12 mouse cellular contexts compared by ENCODE assay signal in the genomic region with DNA sequence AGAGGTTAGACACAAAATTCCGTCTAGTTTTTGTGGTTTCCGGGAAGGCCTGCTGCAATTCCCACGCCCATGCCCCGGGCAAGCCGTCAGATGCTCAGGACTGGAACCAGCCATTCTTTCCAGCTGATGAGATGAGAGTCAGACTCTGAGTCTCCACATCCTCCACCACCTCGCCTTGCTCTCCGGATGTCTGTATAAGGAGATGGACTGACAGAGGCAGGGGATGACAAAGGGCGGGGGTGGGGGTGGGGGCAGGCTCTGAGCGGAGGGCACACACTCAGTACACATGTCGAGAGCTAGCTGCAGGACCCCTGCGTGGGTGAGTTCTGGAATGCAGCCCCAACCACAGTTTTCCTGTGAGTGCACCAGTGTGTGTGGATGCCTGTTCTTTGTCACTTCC. TPM values are rescaled to one million over a fixed set of nuclear protein-coding genes. Genes with fewer than 3 reads are reported as not detected.
DNase-seq lines count a peak whose midpoint lies in the region; ATAC-seq lines count a peak whose summit lies in the region.
"Had no signal": no experiment of that assay in that cellular context is flagged by ENCODE, and none has a peak within 500 bp of the region (broad histone marks: within the 10 kb centered on the region; RNA-seq: fewer than 3 reads in every experiment).

No protein-coding gene starts in this region.

- no peaks in the 10 kb centered on the region for H3K27me3 ChIP-seq in liver, embryonic 11.5 days (replicated peaks; ENCODE audit: control insufficient read depth, insufficient read depth, low read length)
- no peaks in the 10 kb centered on the region for H3K27me3 ChIP-seq in embryonic facial prominence, embryonic 13.5 days
- H3K27me3 ChIP-seq: liver, embryonic 15.5 days; neural tube, embryonic 15.5 days; stomach, embryonic 15.5 days had no signal

- 24% methylated on average over 11 of the region's 11 CpGs for WGBS in liver, embryonic 11.5 days
- 29% methylated on average over 11 of the region's 11 CpGs for WGBS in embryonic facial prominence, embryonic 13.5 days

- H3K9ac ChIP-seq in liver, embryonic 11.5 days (ENCODE audit: low read depth, low read length) = no peak overlapping the region
- no peak overlapping the region for H3K9ac ChIP-seq in embryonic facial prominence, embryonic 13.5 days
- H3K9ac ChIP-seq: liver, embryonic 15.5 days; neural tube, embryonic 15.5 days; stomach, embryonic 15.5 days had no signal

- H3K27ac ChIP-seq in liver, embryonic 11.5 days (ENCODE audit: low read depth, low read length) = no peak overlapping the region
- H3K27ac ChIP-seq in embryonic facial prominence, embryonic 13.5 days = peak overlapping the region; percentile 62
- H3K27ac ChIP-seq: liver, embryonic 15.5 days; neural tube, embryonic 15.5 days; stomach, embryonic 15.5 days had no signal

- no peak for ATAC-seq in liver, embryonic 11.5 days (replicated peaks; ENCODE audit: low FRiP score)
- ATAC-seq in embryonic facial prominence, embryonic 13.5 days (ENCODE audit: insufficient number of reproducible peaks, insufficient read depth, low FRiP score, low TSS enrichment, low read depth) = peak; percentile 71; the same call in 1 of the 2 replicates

- peaks cover 10% of the 10 kb centered on the region for H3K4me1 ChIP-seq in liver, embryonic 11.5 days (replicated peaks; ENCODE audit: control insufficient read depth, insufficient read depth, low read length)
- peaks cover 25% of the 10 kb centered on the region for H3K4me1 ChIP-seq in embryonic facial prominence, embryonic 13.5 days
- H3K4me1 ChIP-seq: liver, embryonic 15.5 days; stomach, embryonic 15.5 days had no signal

- H3K4me2 ChIP-seq in liver, embryonic 11.5 days = 0 out of 2 replicates have a peak overlapping the region, but pooled peaks have one; percentile 12
- peak overlapping the region; percentile 43 for H3K4me2 ChIP-seq in embryonic facial prominence, embryonic 13.5 days
- H3K4me2 ChIP-seq: liver, embryonic 15.5 days; neural tube, embryonic 15.5 days; stomach, embryonic 15.5 days had no signal

- H3K36me3 ChIP-seq in liver, embryonic 11.5 days (ENCODE audit: control insufficient read depth, insufficient read depth, low read length) = no peaks in the 10 kb centered on the region
- no peaks in the 10 kb centered on the region for H3K36me3 ChIP-seq in embryonic facial prominence, embryonic 13.5 days
- H3K36me3 ChIP-seq: liver, embryonic 15.5 days; neural tube, embryonic 15.5 days; stomach, embryonic 15.5 days had no signal

- H3K4me3 ChIP-seq in liver, embryonic 11.5 days (ENCODE audit: low read depth, low read length) = no peak overlapping the region
- H3K4me3 ChIP-seq in embryonic facial prominence, embryonic 13.5 days = no peak overlapping the region
- H3K4me3 ChIP-seq: liver, embryonic 15.5 days; neural tube, embryonic 15.5 days; stomach, embryonic 15.5 days had no signal

- peak; percentile 17 for DNase-seq in adrenal gland, postnatal 14 days
- no peak for DNase-seq in adrenal gland, adult 2 months
- DNase-seq in liver, embryonic 11.5 days (ENCODE audit: low spot score) = no peak
- DNase-seq in liver = no peak
- peak; percentile 60 to 72 for DNase-seq in kidney, postnatal 4 days
- DNase-seq in c-Kit-positive CD71-positive TER-119-positive erythroid progenitor cells, embryonic 14.5 days (ENCODE audit: low spot score) = no peak
- no peak for DNase-seq in left cerebral cortex, adult 9 months (ENCODE audit: low spot score in 2 of 2)
- DNase-seq: adrenal gland, postnatal 36 days had no signal

- H3K9me3 ChIP-seq in liver, embryonic 11.5 days (ENCODE audit: control insufficient read depth, low read length) = no peaks in the 10 kb centered on the region
- H3K9me3 ChIP-seq in embryonic facial prominence, embryonic 13.5 days = no peaks in the 10 kb centered on the region
- H3K9me3 ChIP-seq: liver, embryonic 15.5 days; neural tube, embryonic 15.5 days; stomach, embryonic 15.5 days had no signal

RNA-seq across cellular contexts. Expression of gene Syde2, which starts 57.3 kb away (rescaled TPM):
- total RNA-seq in adrenal gland, postnatal 14 days (2021) = 4.9 and 7.2 TPM in 2 replicates
- total RNA-seq in adrenal gland, adult 2 months (2021) = 1 to 10 TPM; 4.2 to 6.8 TPM
- 4.2 and 5.0 TPM in 2 replicates for polyA plus RNA-seq in adrenal gland, adult 2 months (2012; rRNA removed)
- 1.7 and 2.1 TPM in 2 replicates for polyA plus RNA-seq in liver, embryonic 11.5 days (2014; fragmentation: Nextera tagmentation; extraction: Ambion mirVana)
- polyA plus RNA-seq in embryonic facial prominence, embryonic 13.5 days (2015; fragmentation: Nextera tagmentation; extraction: Ambion mirVana) = 1.8 and 2.1 TPM in 2 replicates

Comparison
In these comparisons a context has a peak if more than half of its experiments do, and no peak if none do; other contexts are left out.
1. DNase-seq: peak in adrenal gland, postnatal 14 days (single experiment) and kidney, postnatal 4 days (2 of 2); none in adrenal gland, adult 2 months (single experiment), liver, embryonic 11.5 days (single experiment), liver (single experiment), c-Kit-positive CD71-positive TER-119-positive erythroid progenitor cells, embryonic 14.5 days (single experiment) and left cerebral cortex, adult 9 months (0 of 2).